Mouse (Mus musculus) C2C12 (cell line): ENCODE results near the gene Pcdh9.

Source experiments
- CTCF ChIP-seq: IDR thresholded peaks from one replicate; pipeline ENCODE4 v1.5.1; 2011; ENCODE audit not compliant: control insufficient read depth, insufficient read depth, insufficient read length
- MAX ChIP-seq: IDR thresholded peaks from one replicate; pipeline ENCODE4 v1.6.1; 2011; ENCODE audit warnings: mild to moderate bottlenecking, control low read depth
- MYOD1 ChIP-seq: IDR thresholded peaks from one replicate; pipeline ENCODE4 v1.6.1; 2011; ENCODE audit warnings: low read depth; ENCODE audit not compliant: control insufficient read depth, insufficient read length
- MYOG ChIP-seq: IDR thresholded peaks from one replicate; pipeline ENCODE4 v1.6.1; 2011; ENCODE audit not compliant: control insufficient read depth, insufficient read length; ENCODE audit errors: extremely low read depth

GRCm38 (mm10) chr14:93126993-93127392, 763.5 kb downstream of the Pcdh9 start:
- no peak for TF ChIP-seq CTCF
- TF ChIP-seq MYOG, result no peak
- TF ChIP-seq MYOD1, result no peak
- TF ChIP-seq MAX, result no peak
